18 mouse cellular contexts compared by ENCODE assay signal in the genomic region with DNA sequence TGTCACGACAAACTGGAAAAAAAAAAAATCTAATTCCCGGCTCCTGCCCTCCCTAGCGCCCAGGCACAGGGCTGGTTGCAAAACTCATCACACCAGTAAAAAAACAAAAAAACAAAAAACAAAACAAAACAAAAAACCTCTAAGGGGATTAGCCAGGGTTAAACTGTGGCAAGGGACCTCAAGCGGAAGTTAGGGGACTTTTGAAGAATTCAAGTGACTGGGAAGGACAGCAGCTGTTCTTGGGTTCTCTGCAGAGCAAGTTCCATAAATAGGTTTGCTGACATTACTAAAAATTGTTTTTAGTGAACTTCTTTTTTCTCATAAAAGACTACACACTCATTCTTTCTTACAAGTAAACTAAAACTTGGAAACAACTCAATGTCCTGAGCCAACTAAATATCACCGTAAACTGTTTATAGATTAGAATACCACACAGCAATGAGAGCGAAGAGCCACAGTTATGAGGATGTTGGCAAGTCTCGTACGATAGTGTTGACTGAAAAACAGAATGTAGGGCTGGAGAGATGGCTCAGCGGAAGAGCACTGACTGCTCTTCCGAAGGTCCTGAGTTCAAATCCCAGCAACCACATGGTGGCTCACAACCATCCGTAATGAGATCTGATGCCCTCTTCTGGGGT. TPM values are rescaled to one million over a fixed set of nuclear protein-coding genes. Genes with fewer than 3 reads are reported as not detected.
DNase-seq lines count a peak whose midpoint lies in the region; ATAC-seq and TF ChIP-seq lines count a peak whose summit lies in the region.
"Had no signal": no experiment of that assay in that cellular context is flagged by ENCODE, and none has a peak within 500 bp of the region (broad histone marks: within the 10 kb centered on the region; RNA-seq: fewer than 3 reads in every experiment).

No protein-coding gene starts in this region.

- H3K4me3 ChIP-seq in heart, embryonic 13.5 days, result no peak overlapping the region
- H3K4me3 ChIP-seq in liver, adult 2 months (ENCODE audit: insufficient read depth, low read depth, low read length), result no peak overlapping the region
- H3K4me3 ChIP-seq in liver, embryonic 11.5 days (ENCODE audit: low read depth, low read length), result no peak overlapping the region
- no peak overlapping the region for H3K4me3 ChIP-seq in lung, embryonic 15.5 days
- H3K4me3 ChIP-seq in myocyte, result no peak overlapping the region
- no peak overlapping the region for H3K4me3 ChIP-seq in hindbrain, embryonic 10.5 days
- H3K4me3 ChIP-seq: embryonic facial prominence, embryonic 13.5 days; forebrain, embryonic 10.5 days; neural tube, embryonic 13.5 days had no signal

- no peaks in the 10 kb centered on the region; the same call in 1 of the 2 replicates for H3K9me3 ChIP-seq in heart, embryonic 13.5 days
- no peaks in the 10 kb centered on the region for H3K9me3 ChIP-seq in liver, embryonic 11.5 days (ENCODE audit: control insufficient read depth, low read length)
- no peaks in the 10 kb centered on the region for H3K9me3 ChIP-seq in lung, embryonic 15.5 days
- H3K9me3 ChIP-seq in hindbrain, embryonic 10.5 days, result no peaks in the 10 kb centered on the region; the same call in 1 of the 2 replicates
- H3K9me3 ChIP-seq: embryonic facial prominence, embryonic 13.5 days; forebrain, embryonic 10.5 days; neural tube, embryonic 13.5 days had no signal

- H3K9ac ChIP-seq in heart, embryonic 13.5 days, result no peak overlapping the region
- no peak overlapping the region for H3K9ac ChIP-seq in liver, adult 2 months (ENCODE audit: low read depth, low read length)
- H3K9ac ChIP-seq in liver, embryonic 11.5 days (ENCODE audit: low read depth, low read length), result no peak overlapping the region
- no peak overlapping the region for H3K9ac ChIP-seq in lung, embryonic 15.5 days
- H3K9ac ChIP-seq: embryonic facial prominence, embryonic 13.5 days; liver, postnatal 0 days; neural tube, embryonic 13.5 days had no signal

- DNase-seq in heart, postnatal 25 days (ENCODE audit: low spot score), result no peak
- DNase-seq in liver, adult 2 months (ENCODE audit: extremely low read depth, low read depth, low spot score), result peak; percentile 49
- no peak for DNase-seq in liver, embryonic 11.5 days (ENCODE audit: low spot score)
- DNase-seq in layer of hippocampus, postnatal 10 days (ENCODE audit: low spot score in 2 of 2), result no peak
- DNase-seq in hindbrain, embryonic 10.5 days (ENCODE audit: low spot score), result no peak
- DNase-seq: adrenal gland, postnatal 14 days; cerebellum, adult 2 months; gastrocnemius, postnatal 10 days; heart, postnatal 36 days; liver, postnatal 0 days; thymus, postnatal 25 days had no signal

- H3K4me1 ChIP-seq in heart, embryonic 13.5 days, result peaks cover 27% of the 10 kb centered on the region
- no peaks in the 10 kb centered on the region for H3K4me1 ChIP-seq in liver, adult 2 months (ENCODE audit: control insufficient read depth, insufficient read depth, low read length)
- H3K4me1 ChIP-seq in liver, embryonic 11.5 days (replicated peaks; ENCODE audit: control insufficient read depth, insufficient read depth, low read length), result no peaks in the 10 kb centered on the region
- peaks cover 17% of the 10 kb centered on the region for H3K4me1 ChIP-seq in lung, embryonic 15.5 days
- H3K4me1 ChIP-seq in hindbrain, embryonic 10.5 days (replicated peaks), result peaks cover 4% of the 10 kb centered on the region
- H3K4me1 ChIP-seq: neural tube, embryonic 13.5 days had no signal

- 0 out of 2 replicates have a peak overlapping the region, but pooled peaks have one; percentile 5 for H3K27ac ChIP-seq in heart, embryonic 13.5 days (replicated peaks)
- no peak overlapping the region for H3K27ac ChIP-seq in liver, adult 2 months (replicated peaks; ENCODE audit: insufficient read depth, low read depth, low read length)
- no peak overlapping the region for H3K27ac ChIP-seq in liver, embryonic 11.5 days (ENCODE audit: low read depth, low read length)
- peak overlapping the region; percentile 95 for H3K27ac ChIP-seq in lung, embryonic 15.5 days
- H3K27ac ChIP-seq in hindbrain, embryonic 10.5 days, result no peak overlapping the region
- H3K27ac ChIP-seq: embryonic facial prominence, embryonic 13.5 days; forebrain, embryonic 10.5 days; hindbrain, postnatal 0 days; neural tube, embryonic 13.5 days had no signal

- ATAC-seq in heart, embryonic 13.5 days (ENCODE audit: extremely low read depth, insufficient number of reproducible peaks, low FRiP score, low TSS enrichment), result no peak
- ATAC-seq in liver, embryonic 11.5 days (replicated peaks; ENCODE audit: low FRiP score), result no peak
- ATAC-seq in lung, embryonic 15.5 days (ENCODE audit: borderline replicate concordance, extremely low read depth, low FRiP score, low TSS enrichment), result peak; percentile 70
- ATAC-seq: hindbrain, postnatal 0 days; liver, postnatal 0 days had no signal

- no peak overlapping the region for H3ac ChIP-seq in myocyte (ENCODE audit: control insufficient read depth, insufficient read length)

- TF ChIP-seq POLR2A in liver, adult 2 months (IDR thresholded peaks at IDR 0.05; ENCODE audit: extremely low read depth, insufficient read depth, low read length), result no peak
- TF ChIP-seq POLR2A in myocyte (IDR thresholded peaks at IDR 0.05; ENCODE audit: insufficient read length, low read depth), result no peak

- H3K36me3 ChIP-seq in heart, embryonic 13.5 days, result no peaks in the 10 kb centered on the region
- H3K36me3 ChIP-seq in liver, adult 2 months (ENCODE audit: control insufficient read depth, insufficient read depth, low read length), result no peaks in the 10 kb centered on the region
- H3K36me3 ChIP-seq in liver, embryonic 11.5 days (ENCODE audit: control insufficient read depth, insufficient read depth, low read length), result no peaks in the 10 kb centered on the region
- H3K36me3 ChIP-seq in lung, embryonic 15.5 days, result no peaks in the 10 kb centered on the region
- no peaks in the 10 kb centered on the region for H3K36me3 ChIP-seq in myocyte (ENCODE audit: control insufficient read depth, insufficient read depth)
- no peaks in the 10 kb centered on the region for H3K36me3 ChIP-seq in hindbrain, embryonic 10.5 days
- H3K36me3 ChIP-seq: embryonic facial prominence, embryonic 13.5 days; forebrain, embryonic 10.5 days; neural tube, embryonic 13.5 days had no signal

- no peaks in the 10 kb centered on the region for H3K27me3 ChIP-seq in heart, embryonic 13.5 days (replicated peaks)
- no peaks in the 10 kb centered on the region for H3K27me3 ChIP-seq in liver, adult 2 months (ENCODE audit: control insufficient read depth, insufficient read depth, low read length)
- peaks cover 5% of the 10 kb centered on the region; the same call in 1 of the 2 replicates for H3K27me3 ChIP-seq in liver, embryonic 11.5 days (replicated peaks; ENCODE audit: control insufficient read depth, insufficient read depth, low read length)
- no peaks in the 10 kb centered on the region for H3K27me3 ChIP-seq in lung, embryonic 15.5 days
- H3K27me3 ChIP-seq in myocyte (ENCODE audit: control insufficient read depth, insufficient read depth, insufficient read length), result no peaks in the 10 kb centered on the region
- no peaks in the 10 kb centered on the region for H3K27me3 ChIP-seq in hindbrain, embryonic 10.5 days (ENCODE audit: insufficient read depth, poor library complexity, severe bottlenecking)
- H3K27me3 ChIP-seq: embryonic facial prominence, embryonic 13.5 days had no signal

- H3K79me2 ChIP-seq in liver, adult 2 months (ENCODE audit: control insufficient read depth, insufficient read depth, low read length), result no peaks in the 10 kb centered on the region
- no peaks in the 10 kb centered on the region for H3K79me2 ChIP-seq in myocyte (ENCODE audit: control insufficient read depth, insufficient read depth)

- WGBS in heart, embryonic 13.5 days, result 79% methylated on average over 11 of the region's 11 CpGs
- WGBS in liver, adult 2 months, result 84% methylated on average over 11 of the region's 11 CpGs
- 83% methylated on average over 11 of the region's 11 CpGs for WGBS in liver, embryonic 11.5 days
- 42% methylated on average over 11 of the region's 11 CpGs for WGBS in lung, embryonic 15.5 days
- 90% methylated on average over 11 of the region's 11 CpGs for WGBS in hindbrain, embryonic 10.5 days

- TF ChIP-seq CTCF in liver, adult 2 months (IDR thresholded peaks at IDR 0.05; ENCODE audit: low read depth, low read length), result no peak

- intact Hi-C loops in heart, postnatal 25 days (cut with DNase I), result no loop called here

- no peak overlapping the region for H3K4me2 ChIP-seq in heart, embryonic 13.5 days
- no peak overlapping the region for H3K4me2 ChIP-seq in liver, embryonic 11.5 days
- no peak overlapping the region for H3K4me2 ChIP-seq in lung, embryonic 15.5 days
- H3K4me2 ChIP-seq in myocyte (ENCODE audit: low read depth), result no peak overlapping the region
- H3K4me2 ChIP-seq: embryonic facial prominence, embryonic 13.5 days; neural tube, embryonic 13.5 days had no signal

TF ChIP-seq in myocyte, 11 proteins besides CTCF, POLR2A, EP300 and RAD21 (continues in another document):
- TF ChIP-seq USF1 (IDR thresholded peaks at IDR 0.05; ENCODE audit: low read depth) (no peak), MYOD1 (IDR thresholded peaks at IDR 0.05; ENCODE audit: control insufficient read depth in 1 of 3, insufficient read length in 2 of 3, low read depth in 2 of 3) (peak in 2 of 3 experiments; percentile 4 to 68), TCF3 (IDR thresholded peaks at IDR 0.05; ENCODE audit: insufficient read length, low read depth) (no peak), E2F4 (IDR thresholded peaks at IDR 0.05; ENCODE audit: insufficient read depth) (no peak)

RNA-seq across cellular contexts. Expression of a gene that starts 6.7 kb away (rescaled TPM):
- 2.6 and 2.7 TPM in 2 replicates for polyA plus RNA-seq in heart, embryonic 13.5 days (2015; fragmentation: Nextera tagmentation; extraction: Ambion mirVana)
- 10 to 100 TPM; 34.8 to 37.8 TPM for total RNA-seq in heart, postnatal 25 days (2021)
- total RNA-seq in liver, adult 2 months (2014; rRNA removed), result 1.6 and 2.0 TPM in 2 replicates
- polyA plus RNA-seq in liver, adult 2 months (2012; rRNA removed), result 1.4 and 2.0 TPM in 2 replicates
- 0.29 and 0.31 TPM in 2 replicates for polyA plus RNA-seq in liver, embryonic 11.5 days (2014; fragmentation: Nextera tagmentation; extraction: Ambion mirVana)
- 2.0 and 2.2 TPM in 2 replicates for polyA plus RNA-seq in lung, embryonic 15.5 days (2015; fragmentation: Nextera tagmentation; extraction: Ambion mirVana)
- 1.6 TPM for polyA plus RNA-seq in myocyte (2012; fragmentation: generic; extraction: Trizol)
- total RNA-seq in layer of hippocampus, postnatal 10 days (2021), result 1 to 10 TPM; 1.0 to 1.6 TPM
- polyA plus RNA-seq in hindbrain, embryonic 10.5 days (2016; fragmentation: Nextera tagmentation; extraction: Ambion mirVana), result 0.59 and 0.81 TPM in 2 replicates

RNA-seq across cellular contexts. Expression of a gene that starts 38.6 kb away (rescaled TPM):
- 1.1 and 1.9 TPM in 2 replicates for polyA plus RNA-seq in heart, embryonic 13.5 days (2015; fragmentation: Nextera tagmentation; extraction: Ambion mirVana)
- total RNA-seq in heart, postnatal 25 days (2021), result under 1 TPM in 1 of 2 experiments, not detected in 1; 0.31 TPM
- 7.8 and 8.0 TPM in 2 replicates for total RNA-seq in liver, adult 2 months (2014; rRNA removed)
- polyA plus RNA-seq in liver, adult 2 months (2012; rRNA removed), result 2.9 and 3.3 TPM in 2 replicates
- polyA plus RNA-seq in liver, embryonic 11.5 days (2014; fragmentation: Nextera tagmentation; extraction: Ambion mirVana), result 0.14 and 0.48 TPM in 2 replicates
- 0.54 and 0.65 TPM in 2 replicates for polyA plus RNA-seq in lung, embryonic 15.5 days (2015; fragmentation: Nextera tagmentation; extraction: Ambion mirVana)
- 0.24 TPM for polyA plus RNA-seq in myocyte (2012; fragmentation: generic; extraction: Trizol)
- total RNA-seq in layer of hippocampus, postnatal 10 days (2021), result 1 to 10 TPM; 3.9 to 5.3 TPM
- polyA plus RNA-seq in hindbrain, embryonic 10.5 days (2016; fragmentation: Nextera tagmentation; extraction: Ambion mirVana), result 1.1 and 2.0 TPM in 2 replicates

Comparison
In these comparisons a context has a peak if more than half of its experiments do, and no peak if none do; other contexts are left out.
1. H3K27ac ChIP-seq: peak in heart, embryonic 13.5 days (single experiment) and lung, embryonic 15.5 days (single experiment); none in liver, adult 2 months (single experiment), liver, embryonic 11.5 days (single experiment) and hindbrain, embryonic 10.5 days (single experiment).